Mouse (Mus musculus) right cerebral cortex, postnatal 4 days (tissue): ENCODE results near the gene Atp6v1e2.

Experiments used
- DNase-seq: peaks from one replicate; pipeline ENCODE4 v3.0.0-alpha.2; 2022

The Atp6v1e2 gene

DNA sequence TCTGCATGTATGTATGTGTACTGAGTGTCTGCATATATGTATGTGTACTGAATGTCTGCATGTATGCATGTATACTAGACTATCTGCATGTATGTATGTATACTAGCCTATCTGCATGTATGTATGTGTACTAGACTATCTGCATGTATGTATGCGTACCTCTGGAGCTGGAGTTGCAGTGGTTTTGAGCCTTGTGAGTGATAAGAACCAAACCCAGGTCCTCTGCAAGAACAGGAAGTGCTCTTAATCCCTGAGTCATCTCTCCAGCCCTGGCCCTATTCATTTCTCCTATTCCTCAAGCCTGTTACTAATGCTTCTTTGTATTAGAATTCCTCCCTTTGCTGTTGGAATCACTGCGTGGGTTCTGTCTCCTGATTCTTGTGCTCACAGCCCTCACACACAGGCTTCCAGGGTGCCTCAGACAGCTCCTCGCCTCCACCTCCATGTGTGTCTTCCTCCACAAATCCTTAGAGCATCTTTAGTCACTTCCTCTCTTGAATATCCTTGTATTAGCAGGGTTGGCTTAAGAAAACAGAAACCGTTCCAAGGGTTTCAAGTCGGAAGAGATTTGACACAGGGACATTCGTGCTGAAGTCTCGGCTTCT is 34.6 kb downstream of the Atp6v1e2 start:
- DNase-seq, result no peak

DNA sequence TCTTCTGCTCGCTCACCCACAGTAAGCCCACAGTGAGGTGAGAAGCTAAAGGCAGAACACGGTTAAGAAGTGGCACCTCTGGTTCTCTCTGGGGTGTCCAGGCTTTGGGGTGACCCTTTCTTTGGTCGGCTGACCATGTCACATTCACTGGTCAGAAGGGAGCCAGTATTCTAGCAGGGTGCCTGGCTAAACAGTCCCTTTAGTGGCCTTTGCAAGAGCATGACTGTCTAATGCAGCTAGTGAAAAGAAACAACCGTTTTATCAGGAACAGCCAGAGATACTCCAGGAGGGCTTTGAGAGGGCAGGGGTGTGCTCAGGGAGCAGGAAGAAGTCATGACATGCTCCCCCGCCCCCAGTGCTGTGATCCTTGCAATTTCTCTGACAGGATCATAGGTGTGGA is 36.4 kb downstream of the Atp6v1e2 start:
- DNase-seq, result no peak

DNA sequence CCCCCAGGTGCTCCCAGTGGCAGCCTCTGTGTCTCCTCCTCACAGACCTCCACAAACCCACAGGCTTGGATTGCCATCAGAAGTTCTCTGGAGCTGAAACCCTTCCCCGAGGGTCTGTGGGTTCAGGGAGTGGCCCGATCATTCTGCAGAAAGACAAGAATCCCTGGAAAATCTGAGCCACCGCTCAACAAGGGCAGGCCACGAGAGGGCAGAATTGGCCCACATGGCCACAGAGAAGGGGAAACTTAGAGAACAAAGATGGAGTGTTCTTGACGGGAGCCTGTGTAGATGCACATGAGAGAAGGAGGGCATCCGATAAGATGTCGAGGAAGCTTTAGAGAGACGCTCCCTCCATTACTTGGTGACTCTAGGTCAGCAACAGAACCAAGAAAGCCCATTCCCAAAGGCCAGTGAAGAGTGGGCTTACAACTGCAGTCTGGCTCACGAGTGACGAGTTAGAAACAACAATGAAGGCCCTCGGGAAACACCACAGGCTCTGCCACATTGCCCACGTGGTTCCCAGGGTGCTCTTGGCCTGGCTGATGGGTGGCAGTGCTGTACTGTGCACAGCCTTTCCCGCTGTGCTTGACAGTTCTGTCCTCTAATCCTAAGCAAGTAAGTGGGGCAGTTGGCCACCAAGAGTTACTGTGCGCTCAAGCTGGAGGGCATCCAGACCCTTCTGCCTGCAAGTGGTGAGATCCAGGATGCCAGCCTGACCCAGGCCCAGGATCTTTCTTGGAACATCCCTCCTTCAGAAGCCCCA is 37.8 kb downstream of the Atp6v1e2 start:
- peak; percentile 60 for DNase-seq

DNA sequence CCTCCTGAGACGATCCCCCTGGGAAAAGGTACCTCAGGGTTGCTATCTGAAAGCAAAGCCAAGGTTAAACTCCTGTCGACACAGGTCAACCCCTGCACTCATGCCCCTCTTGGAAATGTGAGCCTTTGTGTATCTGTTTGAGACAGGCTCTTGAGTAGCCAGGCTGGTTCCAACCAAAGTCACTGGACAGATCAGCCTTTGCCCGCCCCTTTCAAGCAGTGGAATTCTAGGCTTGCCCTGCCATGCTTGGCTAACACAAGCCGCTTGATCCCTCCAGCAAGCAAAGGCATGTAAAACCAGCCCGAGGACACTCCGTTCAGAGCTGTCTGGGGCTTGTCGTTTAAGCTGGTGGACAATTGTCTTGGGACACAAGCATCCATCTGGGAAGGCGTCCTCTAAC is 39.4 kb downstream of the Atp6v1e2 start:
- no peak for DNase-seq

DNA sequence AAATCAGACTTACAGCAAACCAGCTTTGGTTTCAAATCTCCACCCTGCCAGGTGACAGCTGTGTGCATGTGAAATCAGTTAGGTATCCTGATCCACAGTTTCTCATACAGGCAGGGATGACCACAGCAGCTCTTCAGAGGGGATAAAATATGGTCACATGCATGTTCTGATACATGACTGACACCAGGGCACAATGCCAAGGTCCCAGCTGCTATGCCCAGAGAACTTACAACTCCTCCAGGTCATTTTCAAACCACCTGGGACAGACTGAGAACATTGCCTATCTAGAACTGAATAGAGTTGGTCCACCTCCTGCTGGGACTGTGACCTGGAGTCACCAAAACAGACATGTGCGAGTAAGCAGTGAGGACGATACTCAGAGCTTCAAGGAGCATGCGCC is 40.6 kb downstream of the Atp6v1e2 start:
- no peak for DNase-seq

DNA sequence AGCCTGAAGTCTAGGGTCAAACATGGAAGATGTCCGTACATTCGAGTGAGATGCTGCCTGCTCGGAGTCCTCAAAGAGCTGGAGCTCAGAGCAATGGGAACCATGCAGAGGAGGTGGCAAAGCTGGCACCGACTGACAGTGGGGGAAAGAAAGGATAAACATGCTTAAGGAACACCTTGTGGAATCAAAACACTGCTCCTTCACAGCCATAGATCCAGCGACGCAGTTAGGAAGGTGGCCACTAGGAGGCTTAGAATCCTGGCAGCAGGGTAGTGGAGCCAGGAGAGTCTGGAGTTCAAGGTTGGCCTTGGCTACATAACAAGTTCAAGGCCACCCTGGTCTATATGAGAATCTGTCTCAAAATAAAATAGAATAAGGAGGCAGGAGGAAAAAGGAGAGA is 41.1 kb downstream of the Atp6v1e2 start:
- no peak for DNase-seq

DNA sequence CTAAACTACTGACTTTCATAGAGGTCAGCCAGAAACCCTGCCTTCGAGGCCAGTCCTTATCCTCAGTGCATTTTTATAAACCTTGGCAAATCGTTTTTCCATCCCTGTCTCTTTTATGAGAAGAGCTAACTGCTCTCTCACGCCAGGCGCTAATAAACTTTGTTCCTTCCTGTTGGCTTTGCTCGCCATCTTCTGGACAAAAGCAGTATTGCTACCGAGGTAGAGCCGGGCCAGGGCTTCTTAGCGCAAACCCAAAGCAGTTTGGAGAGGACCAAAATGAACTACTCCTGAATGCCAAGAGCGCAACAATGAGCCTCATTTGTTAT is 41.6 kb downstream of the Atp6v1e2 start:
- peak; percentile 88 for DNase-seq

DNA sequence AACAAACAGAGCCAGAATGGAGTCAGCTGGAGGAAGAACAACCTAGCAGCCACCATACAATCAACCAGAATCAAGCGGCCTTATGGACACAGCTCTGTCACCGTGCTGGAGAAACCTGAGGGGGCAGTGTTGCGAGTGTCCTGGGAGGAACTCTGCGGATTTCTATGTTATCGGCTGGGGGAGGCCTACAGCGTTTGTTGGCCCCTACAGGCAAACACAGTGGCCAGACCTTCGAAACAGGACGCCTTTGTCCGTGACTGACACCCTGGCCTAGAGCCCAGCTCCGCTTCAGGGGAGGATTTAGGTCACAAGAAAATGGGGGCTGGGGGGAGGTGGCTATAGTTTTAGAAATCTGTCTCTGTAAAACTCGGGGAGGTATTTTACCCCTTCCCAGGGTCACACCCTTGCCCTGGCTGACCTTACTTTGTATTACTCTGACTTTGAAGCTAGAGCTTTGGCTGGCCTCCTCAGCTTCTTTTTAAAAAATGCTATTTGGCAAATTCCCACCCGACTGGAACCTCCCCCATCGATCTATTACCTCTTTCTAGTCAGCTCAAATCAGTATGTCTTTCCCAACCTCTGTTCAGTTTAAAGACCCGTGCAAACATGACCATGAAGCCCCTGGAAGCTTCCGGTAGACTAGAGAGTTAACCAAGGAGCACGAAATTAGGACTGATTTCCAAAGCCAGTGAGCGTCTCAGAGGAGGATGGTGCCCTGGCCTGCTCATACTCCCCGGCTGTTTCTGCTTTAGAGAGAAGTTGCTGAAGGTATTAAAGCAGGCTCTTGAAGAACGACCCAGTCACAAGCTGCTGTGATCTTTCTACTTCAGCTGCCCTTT is 42.2 kb downstream of the Atp6v1e2 start:
- peak; percentile 66 for DNase-seq

DNA sequence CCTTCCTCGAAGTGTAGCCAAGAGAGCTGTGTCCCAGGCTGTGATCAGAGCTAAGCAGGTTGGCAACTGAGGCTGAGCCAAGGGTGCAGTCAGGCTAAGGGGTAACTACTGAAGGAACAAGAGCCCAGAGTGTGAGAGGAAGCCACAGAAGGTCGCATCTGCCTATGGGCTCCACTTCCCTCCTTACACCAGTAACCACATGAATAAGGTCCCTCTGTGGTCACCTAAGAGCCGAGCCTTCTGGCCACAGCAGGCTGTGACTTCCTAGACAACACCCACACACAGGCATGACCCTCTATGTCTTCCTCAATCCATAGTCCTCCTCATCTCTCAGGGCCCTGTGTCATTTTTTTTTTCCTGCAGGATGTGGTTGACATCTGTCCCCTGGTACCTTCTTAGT is 43.5 kb downstream of the Atp6v1e2 start:
- DNase-seq, result no peak

DNA sequence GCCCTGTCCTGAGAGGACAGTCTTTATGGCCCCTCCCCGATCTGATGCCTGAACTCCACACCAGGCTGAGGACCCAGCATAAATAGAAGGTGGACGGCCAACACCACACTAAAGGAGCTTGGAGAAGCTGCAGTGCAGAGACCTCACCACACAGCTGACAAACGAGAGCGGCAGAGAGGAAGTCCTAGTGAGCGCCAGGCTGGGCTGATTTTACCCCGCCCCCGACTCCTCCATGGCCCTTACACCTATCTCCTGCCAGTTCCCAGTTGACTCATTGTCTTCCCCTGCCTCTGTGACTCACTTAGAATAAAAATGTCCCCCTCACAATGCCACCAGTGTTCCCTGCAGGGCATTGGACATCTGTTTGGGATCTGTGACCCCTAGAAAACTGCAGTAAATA is 44.1 kb downstream of the Atp6v1e2 start:
- no peak for DNase-seq

DNA sequence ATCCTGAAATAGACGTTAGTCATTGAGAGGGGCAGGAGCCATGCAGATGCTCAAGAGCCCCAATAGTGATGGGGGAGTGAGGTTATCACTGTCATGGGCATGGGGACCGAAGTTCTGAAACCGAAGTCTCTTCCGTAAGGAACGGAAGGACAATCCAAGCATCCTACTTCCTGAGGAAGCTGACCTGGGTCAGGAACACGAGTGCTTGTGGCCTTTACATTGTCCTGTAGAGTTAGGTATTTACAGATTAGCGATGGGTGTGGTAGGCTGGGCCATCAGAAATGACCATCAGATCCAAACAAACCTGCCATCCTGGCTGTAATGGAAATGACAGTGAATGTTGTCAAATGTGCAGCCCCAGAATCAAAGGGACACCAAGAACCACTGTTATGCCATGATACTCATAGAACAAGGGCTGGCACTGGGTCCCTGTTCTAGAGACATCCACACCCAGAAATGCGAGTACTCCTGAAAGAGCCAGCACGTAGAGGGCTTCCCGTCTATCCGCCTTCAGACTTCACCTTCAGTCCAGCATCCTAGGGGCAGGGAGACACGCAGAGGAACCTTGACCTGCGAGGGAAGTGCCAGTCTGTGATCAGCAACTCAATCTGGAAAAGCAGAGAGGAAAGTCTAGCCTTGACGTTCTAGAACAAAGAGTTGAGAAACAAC is 45.2 kb downstream of the Atp6v1e2 start:
- DNase-seq, result no peak

DNA sequence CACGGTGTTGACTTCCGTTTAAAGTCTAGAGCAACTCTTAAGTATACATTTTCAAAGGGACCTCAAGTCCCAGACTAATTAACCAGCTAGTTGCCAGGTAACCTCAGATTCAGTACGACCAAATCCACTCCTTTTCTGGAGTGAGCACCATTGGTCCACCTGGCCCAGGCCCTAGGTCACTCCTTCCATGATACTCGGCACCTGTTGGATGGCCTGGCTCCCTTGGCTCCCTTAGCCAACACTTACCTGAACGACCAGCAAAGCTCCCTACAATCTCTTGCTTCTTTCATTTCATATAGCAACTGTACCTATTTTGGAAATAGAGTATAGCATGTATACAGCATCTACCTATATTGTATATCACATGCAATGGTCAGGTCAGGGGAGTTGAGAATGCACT is 47.1 kb downstream of the Atp6v1e2 start:
- DNase-seq, result no peak

DNA sequence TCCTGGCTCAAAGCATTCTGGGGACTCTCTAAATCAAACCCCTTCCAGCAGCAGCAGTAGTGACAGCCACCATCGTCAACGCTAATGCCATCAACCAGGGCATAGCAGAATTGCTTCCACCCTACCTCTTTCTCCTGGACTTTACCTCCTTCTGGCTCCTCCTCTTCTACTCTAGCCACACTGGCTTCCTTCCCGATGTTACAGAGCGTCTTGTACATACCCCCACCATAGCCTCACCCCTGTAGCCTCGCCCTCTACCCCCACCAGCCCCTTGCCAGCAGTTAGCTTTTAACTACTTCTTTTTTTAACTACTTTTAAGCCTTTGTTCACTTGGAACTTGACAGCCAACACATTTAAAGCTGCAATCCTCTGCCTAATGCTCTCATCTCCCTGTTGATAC is 47.9 kb downstream of the Atp6v1e2 start:
- DNase-seq, result no peak

DNA sequence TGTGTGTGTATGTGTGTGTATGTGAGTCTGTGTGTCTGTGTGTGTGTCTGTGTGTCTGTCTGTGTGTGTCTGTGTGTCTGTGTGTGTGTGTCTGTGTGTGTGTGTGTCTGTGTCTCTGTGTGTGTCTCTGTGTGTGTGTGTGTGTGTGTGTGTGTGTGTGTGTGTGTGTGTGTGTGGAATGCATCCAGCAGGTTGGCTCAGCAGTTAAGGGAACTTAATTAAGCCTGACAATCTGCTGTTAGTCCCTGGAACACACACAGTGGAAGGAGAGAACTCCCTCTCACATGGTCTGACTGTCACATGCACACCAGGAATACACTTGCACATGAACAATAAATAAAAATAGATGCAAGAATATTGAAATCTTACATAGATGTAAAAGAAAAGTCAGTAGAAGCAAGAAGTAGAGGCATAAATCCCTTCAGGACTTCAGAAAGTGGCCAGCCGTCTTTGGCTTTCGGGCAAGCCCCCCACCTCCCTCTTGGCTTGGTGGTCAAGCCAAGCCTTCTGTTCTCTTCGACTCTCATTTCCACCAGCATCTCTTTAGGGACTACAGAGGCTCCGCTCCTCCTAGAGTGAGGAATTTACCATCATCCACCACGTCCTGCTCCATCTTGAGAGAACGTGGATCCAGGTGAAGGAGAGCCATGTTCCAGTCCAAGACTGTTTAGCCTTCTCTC is 50.1 kb downstream of the Atp6v1e2 start:
- no peak for DNase-seq

DNA sequence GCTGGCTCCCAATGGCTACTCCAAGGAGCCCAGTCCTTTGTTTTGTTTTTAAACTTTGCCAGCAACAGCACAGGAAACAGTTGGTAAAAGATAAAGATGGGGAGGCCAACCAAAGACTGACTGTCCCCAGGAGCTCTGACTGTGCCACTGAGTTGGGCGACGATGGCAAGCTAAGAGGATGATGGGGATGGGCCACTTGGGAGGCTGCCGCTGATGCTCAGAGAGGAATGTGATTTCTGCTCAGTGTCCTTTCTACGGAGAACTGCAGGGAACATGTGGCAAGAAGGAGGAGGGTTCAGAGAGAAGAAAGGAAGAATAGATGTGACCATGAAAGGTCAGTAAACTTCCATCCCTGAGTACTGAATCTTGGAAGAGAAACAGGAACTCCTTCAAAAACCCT is 52.5 kb downstream of the Atp6v1e2 start:
- no peak for DNase-seq
